In the genomic region with DNA sequence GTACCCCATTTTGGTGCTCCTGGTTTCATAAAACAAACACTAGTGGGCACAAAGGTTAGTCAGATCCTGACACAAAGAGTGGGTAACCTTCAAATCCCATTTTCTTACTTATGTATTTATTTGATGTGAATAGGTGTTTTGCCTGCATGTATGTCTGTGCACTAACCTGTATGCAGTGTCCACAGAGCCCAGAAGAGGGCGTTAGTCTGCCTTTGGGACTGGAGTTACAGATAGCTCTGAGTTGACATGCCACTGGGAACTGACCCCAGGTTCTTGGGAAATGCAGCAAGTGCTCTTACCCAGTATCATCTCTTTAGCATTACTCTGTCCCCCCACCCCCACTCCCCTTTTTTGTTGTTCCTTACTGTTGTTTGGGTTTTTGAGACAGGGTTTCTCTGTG, we compare ENCODE assay signal across 23 mouse cellular contexts.
DNase-seq lines count a peak whose midpoint lies in the region; ATAC-seq and TF ChIP-seq lines count a peak whose summit lies in the region.
"Had no signal": no experiment of that assay in that cellular context is flagged by ENCODE, and none has a peak within 500 bp of the region (broad histone marks: within the 10 kb centered on the region; RNA-seq: fewer than 3 reads in every experiment).

No protein-coding gene starts in this region.

- no peaks in the 10 kb centered on the region for H3K4me1 ChIP-seq in forebrain, postnatal 0 days (ENCODE audit: insufficient read depth)
- H3K4me1 ChIP-seq in forebrain, embryonic 10.5 days = peaks cover 12% of the 10 kb centered on the region
- H3K4me1 ChIP-seq in liver, embryonic 12.5 days = peaks cover 12% of the 10 kb centered on the region
- peaks cover 3% of the 10 kb centered on the region for H3K4me1 ChIP-seq in ES-Bruce4 (ENCODE audit: control insufficient read depth, insufficient read depth, low read length)
- no peaks in the 10 kb centered on the region; the same call in 1 of the 2 replicates for H3K4me1 ChIP-seq in liver, postnatal 0 days (ENCODE audit: insufficient read depth)
- H3K4me1 ChIP-seq: stomach, embryonic 15.5 days had no signal

- WGBS in forebrain, postnatal 0 days = 97% methylated on average over 1 of the region's 1 CpGs
- WGBS in forebrain, embryonic 10.5 days = 93% methylated on average over 1 of the region's 1 CpGs
- WGBS in liver, embryonic 12.5 days (ENCODE audit: insufficient replicate concordance) = 57% methylated on average over 1 of the region's 1 CpGs
- WGBS in liver, postnatal 0 days (ENCODE audit: insufficient replicate concordance) = 76% methylated on average over 1 of the region's 1 CpGs

- ATAC-seq in forebrain, postnatal 0 days = no peak
- ATAC-seq in liver, embryonic 12.5 days = no peak
- no peak for ATAC-seq in liver, postnatal 0 days
- ATAC-seq: activated CD4-positive, CD25-positive, alpha-beta regulatory T cell, adult 4 months; hindbrain, postnatal 0 days; lung, postnatal 0 days; midbrain, embryonic 13.5 days had no signal

- no peak overlapping the region for H3K4me3 ChIP-seq in forebrain, postnatal 0 days (ENCODE audit: low read depth, low read length)
- H3K4me3 ChIP-seq in forebrain, embryonic 10.5 days = no peak overlapping the region
- H3K4me3 ChIP-seq in liver, embryonic 12.5 days = no peak overlapping the region
- H3K4me3 ChIP-seq in ES-Bruce4 (ENCODE audit: low read depth, low read length) = no peak overlapping the region
- no peak overlapping the region for H3K4me3 ChIP-seq in liver, postnatal 0 days (ENCODE audit: low read depth, low read length)
- H3K4me3 ChIP-seq: embryonic facial prominence, embryonic 15.5 days; liver, embryonic 15.5 days; midbrain, embryonic 13.5 days; stomach, embryonic 15.5 days had no signal

- DNase-seq in forebrain, postnatal 0 days = no peak
- no peak for DNase-seq in forebrain, embryonic 10.5 days (ENCODE audit: extremely low spot score, low spot score)
- DNase-seq in liver = peak; percentile 36
- DNase-seq in liver, postnatal 0 days = no peak
- no peak for DNase-seq in adrenal gland, postnatal 14 days
- DNase-seq: adrenal gland, postnatal 25 days; cerebellum, adult 11-12 months; cerebellum, postnatal 25 days; heart, postnatal 4 days; kidney, adult 2 months; kidney, postnatal 25 days; right cerebral cortex, postnatal 14 days; thymus, adult 18-20 months had no signal

- TF ChIP-seq EP300 in ES-Bruce4 (IDR thresholded peaks at IDR 0.05; ENCODE audit: insufficient read depth, low read depth, low read length) = no peak
- TF ChIP-seq EP300 in liver, postnatal 0 days (IDR thresholded peaks at IDR 0.05; ENCODE audit: low read depth) = no peak

- TF ChIP-seq CTCF in forebrain, postnatal 0 days (IDR thresholded peaks at IDR 0.05; ENCODE audit: low read depth) = 0 out of 2 replicates have a peak, but pooled peaks have one; percentile 9
- peak; percentile 45 for TF ChIP-seq CTCF in ES-Bruce4 (IDR thresholded peaks at IDR 0.05; ENCODE audit: low read depth, low read length)
- peak; percentile 40 for TF ChIP-seq CTCF in liver, postnatal 0 days (IDR thresholded peaks at IDR 0.05; ENCODE audit: low read depth)

- no peak for TF ChIP-seq POLR2A in ES-Bruce4 (IDR thresholded peaks at IDR 0.05; ENCODE audit: insufficient read depth, low read length)

- no peak overlapping the region for H3K4me2 ChIP-seq in forebrain, postnatal 0 days (ENCODE audit: low read depth)
- no peak overlapping the region for H3K4me2 ChIP-seq in liver, embryonic 12.5 days
- no peak overlapping the region for H3K4me2 ChIP-seq in liver, postnatal 0 days (ENCODE audit: low read depth, low read length)
- H3K4me2 ChIP-seq: embryonic facial prominence, embryonic 15.5 days; liver, embryonic 15.5 days; midbrain, embryonic 13.5 days; stomach, embryonic 15.5 days had no signal

- H3K27ac ChIP-seq in forebrain, postnatal 0 days (ENCODE audit: low read depth, low read length) = no peak overlapping the region
- no peak overlapping the region for H3K27ac ChIP-seq in forebrain, embryonic 10.5 days
- H3K27ac ChIP-seq in liver, embryonic 12.5 days = no peak overlapping the region
- H3K27ac ChIP-seq in ES-Bruce4 (ENCODE audit: insufficient read depth, low read length) = no peak overlapping the region
- H3K27ac ChIP-seq in liver, postnatal 0 days (ENCODE audit: low read depth) = no peak overlapping the region
- H3K27ac ChIP-seq: embryonic facial prominence, embryonic 15.5 days; hindbrain, postnatal 0 days; liver, embryonic 15.5 days; midbrain, embryonic 13.5 days; stomach, embryonic 15.5 days had no signal

- H3K9me3 ChIP-seq in forebrain, postnatal 0 days (ENCODE audit: low read length) = no peaks in the 10 kb centered on the region
- no peaks in the 10 kb centered on the region for H3K9me3 ChIP-seq in forebrain, embryonic 10.5 days
- H3K9me3 ChIP-seq in liver, embryonic 12.5 days (replicated peaks) = no peaks in the 10 kb centered on the region
- no peaks in the 10 kb centered on the region for H3K9me3 ChIP-seq in ES-Bruce4 (replicated peaks; ENCODE audit: control insufficient read depth, insufficient read depth, low read length, poor library complexity, severe bottlenecking)
- no peaks in the 10 kb centered on the region for H3K9me3 ChIP-seq in liver, postnatal 0 days (ENCODE audit: low read length)
- H3K9me3 ChIP-seq: embryonic facial prominence, embryonic 15.5 days; liver, embryonic 15.5 days; midbrain, embryonic 13.5 days; stomach, embryonic 15.5 days had no signal

- H3K27me3 ChIP-seq in forebrain, postnatal 0 days (ENCODE audit: insufficient read depth, low read length) = no peaks in the 10 kb centered on the region
- H3K27me3 ChIP-seq in forebrain, embryonic 10.5 days (ENCODE audit: poor library complexity, severe bottlenecking) = no peaks in the 10 kb centered on the region
- no peaks in the 10 kb centered on the region for H3K27me3 ChIP-seq in liver, embryonic 12.5 days (replicated peaks)
- no peaks in the 10 kb centered on the region for H3K27me3 ChIP-seq in ES-Bruce4 (ENCODE audit: control insufficient read depth, insufficient read depth, low read length, poor library complexity, severe bottlenecking)
- no peaks in the 10 kb centered on the region for H3K27me3 ChIP-seq in liver, postnatal 0 days (ENCODE audit: insufficient read depth, low read length)
- H3K27me3 ChIP-seq: CH12.LX; embryonic facial prominence, embryonic 15.5 days; liver, embryonic 15.5 days; midbrain, embryonic 13.5 days; stomach, embryonic 15.5 days had no signal

- no peak overlapping the region for H3K9ac ChIP-seq in forebrain, postnatal 0 days
- no peak overlapping the region for H3K9ac ChIP-seq in liver, embryonic 12.5 days
- H3K9ac ChIP-seq in ES-Bruce4 (ENCODE audit: low read depth, poor library complexity, severe bottlenecking) = no peak overlapping the region
- H3K9ac ChIP-seq in liver, postnatal 0 days (replicated peaks) = no peak overlapping the region
- H3K9ac ChIP-seq: embryonic facial prominence, embryonic 15.5 days; liver, embryonic 15.5 days; midbrain, embryonic 13.5 days; stomach, embryonic 15.5 days had no signal

- H3K36me3 ChIP-seq in forebrain, postnatal 0 days (ENCODE audit: insufficient read depth) = no peaks in the 10 kb centered on the region
- H3K36me3 ChIP-seq in forebrain, embryonic 10.5 days (replicated peaks) = peaks cover 27% of the 10 kb centered on the region
- peaks cover 45% of the 10 kb centered on the region for H3K36me3 ChIP-seq in liver, embryonic 12.5 days
- H3K36me3 ChIP-seq in ES-Bruce4 (ENCODE audit: control insufficient read depth, insufficient read depth, low read length, poor library complexity, severe bottlenecking) = peaks cover 3% of the 10 kb centered on the region
- H3K36me3 ChIP-seq in liver, postnatal 0 days (replicated peaks; ENCODE audit: insufficient read depth, low read length) = peaks cover 24% of the 10 kb centered on the region
- H3K36me3 ChIP-seq: embryonic facial prominence, embryonic 15.5 days; stomach, embryonic 15.5 days had no signal
